Mouse (Mus musculus) adrenal gland, adult (tissue): Measurements from ENCODE around the gene Rnf185.

Experiments
- DNase-seq, 2 experiments: peaks; one replicate each; pipeline ENCODE4 v3.0.0; 2022 to 2023; ENCODE audit warnings: low spot score in 1 of 2; ENCODE audit not compliant: inconsistent age in 2 of 2

Rnf185 gene

GRCm38 (mm10) chr11:3398318-3398717, 53.8 kb downstream of the Rnf185 start:
- no peak for DNase-seq

GRCm38 (mm10) chr11:3396562-3396961, 55.6 kb downstream of the Rnf185 start:
- no peak for DNase-seq

- DNase-seq: no peak
Observed at GRCm38 (mm10) chr11:3396091-3396490, 56.1 kb downstream of the Rnf185 start.

GRCm38 (mm10) chr11:3394520-3394919, 57.6 kb downstream of the Rnf185 start:
- no peak for DNase-seq

- DNase-seq: peak in 1 of 2 experiments; percentile 18
Observed at GRCm38 (mm10) chr11:3392526-3392925, 59.6 kb downstream of the Rnf185 start.

- DNase-seq: no peak
Observed at GRCm38 (mm10) chr11:3390789-3391188, 61.4 kb downstream of the Rnf185 start.

GRCm38 (mm10) chr11:3389996-3390395, 62.2 kb downstream of the Rnf185 start:
- DNase-seq: no peak

- no peak for DNase-seq
Observed at GRCm38 (mm10) chr11:3387482-3388196, 64.5 kb downstream of the Rnf185 start.

- DNase-seq: peak; percentile 82 to 94
Observed at GRCm38 (mm10) chr11:3386941-3387368, 65.2 kb downstream of the Rnf185 start.

GRCm38 (mm10) chr11:3382602-3383594, 69.3 kb downstream of the Rnf185 start:
- peak in 1 of 2 experiments; percentile 70 for DNase-seq

GRCm38 (mm10) chr11:3381148-3381814, 70.9 kb downstream of the Rnf185 start:
- no peak for DNase-seq

- no peak for DNase-seq
Observed at GRCm38 (mm10) chr11:3379427-3379826, 72.7 kb downstream of the Rnf185 start.

- DNase-seq: no peak
Observed at GRCm38 (mm10) chr11:3374741-3375140, 77.4 kb downstream of the Rnf185 start.

- peak; percentile 15 to 39 for DNase-seq
Observed at GRCm38 (mm10) chr11:3374293-3374645, 77.9 kb downstream of the Rnf185 start.

GRCm38 (mm10) chr11:3373591-3374292, 78.4 kb downstream of the Rnf185 start:
- no peak for DNase-seq

- DNase-seq: no peak
Observed at GRCm38 (mm10) chr11:3371599-3372295, 80.4 kb downstream of the Rnf185 start.

GRCm38 (mm10) chr11:3370928-3371598, 81.1 kb downstream of the Rnf185 start:
- peak; percentile 86 to 91 for DNase-seq

GRCm38 (mm10) chr11:3370162-3370561, 82.0 kb downstream of the Rnf185 start:
- DNase-seq: no peak

GRCm38 (mm10) chr11:3369449-3369848, 82.7 kb downstream of the Rnf185 start:
- no peak for DNase-seq

GRCm38 (mm10) chr11:3368983-3369382, 83.2 kb downstream of the Rnf185 start:
- DNase-seq: no peak
